Mouse (Mus musculus) E14TG2a.4 (cell line): ENCODE results near the gene Dnah12.

Experiments
- H3K27me3 ChIP-seq: 2 replicates; pipeline ENCODE4 v1.6.1; 2014; ENCODE audit warnings: low read length, control low read depth; ENCODE audit not compliant: insufficient read depth
- H3K36me3 ChIP-seq: 2 replicates; pipeline ENCODE4 v1.6.1; 2014; ENCODE audit warnings: low read length, control low read depth; ENCODE audit not compliant: insufficient read depth
- H3K4me1 ChIP-seq: replicated peaks from 2 replicates; pipeline ENCODE4 v1.6.1; 2014; ENCODE audit warnings: low read depth, low read length, control low read depth
- H3K4me3 ChIP-seq: replicated peaks from 2 replicates; pipeline ENCODE4 v1.5.1; 2014; ENCODE audit warnings: mild to moderate bottlenecking, low read length
- H3K9me3 ChIP-seq: 2 replicates; pipeline ENCODE4 v1.6.1; 2014; ENCODE audit warnings: low read length, control low read depth
- CTCF ChIP-seq: conservative IDR thresholded peaks from 2 replicates; pipeline ENCODE4 v1.5.1; 2014; ENCODE audit warnings: low read length
- NANOG ChIP-seq: IDR thresholded peaks from 2 replicates; pipeline ENCODE4 v1.6.1; 2014; ENCODE audit warnings: borderline replicate concordance, low read length, mixed read lengths
- POU5F1 ChIP-seq: IDR thresholded peaks from 2 replicates; pipeline ENCODE4 v1.6.1; 2014; ENCODE audit warnings: low read length, borderline replicate concordance

Gene Dnah12

GRCm38 (mm10) chr14:26816785-26817184, 123.7 kb downstream of the Dnah12 start:
- no peaks in the 10 kb centered on the region for H3K4me1 ChIP-seq
- peaks cover 14% of the 10 kb centered on the region for H3K9me3 ChIP-seq

GRCm38 (mm10) chr14:26826020-26826419, 132.9 kb downstream of the Dnah12 start:
- no peaks in the 10 kb centered on the region for H3K36me3 ChIP-seq
- H3K4me1 ChIP-seq = no peaks in the 10 kb centered on the region
- no peak overlapping the region for H3K4me3 ChIP-seq
- H3K27me3 ChIP-seq = no peaks in the 10 kb centered on the region
- TF ChIP-seq CTCF (no peak), NANOG (no peak), POU5F1 (no peak)
- H3K9me3 ChIP-seq = no peaks in the 10 kb centered on the region

More at GRCm38 (mm10) chr14:26816785-26817184, 123.7 kb downstream of the Dnah12 start:
- Histone ChIP-seq H3K36me3 (no peaks in the 10 kb centered on the region), H3K27me3 (no peaks in the 10 kb centered on the region), H3K4me3 (no peak overlapping the region)
- no peak for TF ChIP-seq POU5F1
- no peak for TF ChIP-seq CTCF
- TF ChIP-seq NANOG = no peak

GRCm38 (mm10) chr14:26853053-26853452, 160.0 kb downstream of the Dnah12 start:
- no peaks in the 10 kb centered on the region for H3K27me3 ChIP-seq
- peaks cover 7% of the 10 kb centered on the region; the same call in 1 of the 2 replicates for H3K4me1 ChIP-seq
- TF ChIP-seq POU5F1 = no peak
- no peak for TF ChIP-seq NANOG
- TF ChIP-seq CTCF = no peak
- H3K9me3 ChIP-seq = no peaks in the 10 kb centered on the region
- no peak overlapping the region for H3K4me3 ChIP-seq
- H3K36me3 ChIP-seq = no peaks in the 10 kb centered on the region

GRCm38 (mm10) chr14:26854066-26854465, 161.0 kb downstream of the Dnah12 start:
- Histone ChIP-seq H3K36me3 (no peaks in the 10 kb centered on the region), H3K9me3 (0 out of 2 replicates have a peak, but pooled peaks cover under 1% of the 10 kb centered on the region), H3K4me1 (peaks cover 11% of the 10 kb centered on the region), H3K27me3 (no peaks in the 10 kb centered on the region), H3K4me3 (no peak overlapping the region)
- no peak for TF ChIP-seq POU5F1

- no peak for TF ChIP-seq POU5F1
- no peak for TF ChIP-seq NANOG
- TF ChIP-seq CTCF = no peak
- Histone ChIP-seq H3K36me3 (no peaks in the 10 kb centered on the region), H3K9me3 (peaks cover 32% of the 10 kb centered on the region), H3K27me3 (no peaks in the 10 kb centered on the region), H3K4me3 (no peak overlapping the region), H3K4me1 (peaks cover 11% of the 10 kb centered on the region)
Measured at GRCm38 (mm10) chr14:26858364-26858763, 165.3 kb downstream of the Dnah12 start.

GRCm38 (mm10) chr14:26859024-26859423, 165.9 kb downstream of the Dnah12 start:
- no peak for TF ChIP-seq POU5F1
- no peak for TF ChIP-seq NANOG
- no peak for TF ChIP-seq CTCF
- peaks cover 11% of the 10 kb centered on the region for H3K4me1 ChIP-seq
- H3K36me3 ChIP-seq = no peaks in the 10 kb centered on the region
- H3K9me3 ChIP-seq = peaks cover 32% of the 10 kb centered on the region
- no peaks in the 10 kb centered on the region for H3K27me3 ChIP-seq
- H3K4me3 ChIP-seq = no peak overlapping the region

- Histone ChIP-seq H3K4me1 (peaks cover 26% of the 10 kb centered on the region), H3K36me3 (no peaks in the 10 kb centered on the region), H3K4me3 (peak overlapping the region; percentile 14), H3K27me3 (no peaks in the 10 kb centered on the region), H3K9me3 (no peaks in the 10 kb centered on the region)
- TF ChIP-seq POU5F1 (no peak), NANOG (no peak), CTCF (peak; percentile 67)
Measured at GRCm38 (mm10) chr14:26867356-26867755, 174.3 kb downstream of the Dnah12 start.

GRCm38 (mm10) chr14:26868299-26868698, 175.2 kb downstream of the Dnah12 start:
- no peaks in the 10 kb centered on the region for H3K9me3 ChIP-seq
- no peaks in the 10 kb centered on the region for H3K27me3 ChIP-seq
- H3K4me1 ChIP-seq = peaks cover 26% of the 10 kb centered on the region
- H3K4me3 ChIP-seq = no peak overlapping the region; the same call in 1 of the 2 replicates
- TF ChIP-seq NANOG (no peak), POU5F1 (no peak), CTCF (no peak)
- H3K36me3 ChIP-seq = no peaks in the 10 kb centered on the region

GRCm38 (mm10) chr14:26878756-26879155, 185.7 kb downstream of the Dnah12 start:
- H3K9me3 ChIP-seq = no peaks in the 10 kb centered on the region
- H3K27me3 ChIP-seq = no peaks in the 10 kb centered on the region
- H3K36me3 ChIP-seq = no peaks in the 10 kb centered on the region
- H3K4me3 ChIP-seq = no peak overlapping the region
- peaks cover 22% of the 10 kb centered on the region for H3K4me1 ChIP-seq
- TF ChIP-seq NANOG = no peak
- TF ChIP-seq POU5F1 = no peak
- no peak for TF ChIP-seq CTCF
